Mouse (Mus musculus) B cell, adult 2 months (primary cell): ENCODE measurements around the gene Prkn.

Experiments used
- DNase-seq, 2 experiments: peaks; one replicate each; pipeline ENCODE4 v3.0.0; 2022

Prkn gene

GRCm38 (mm10) chr17:11664610-11665345 lies 824.6 kb downstream of the Prkn start:
- no peak for DNase-seq

DNA sequence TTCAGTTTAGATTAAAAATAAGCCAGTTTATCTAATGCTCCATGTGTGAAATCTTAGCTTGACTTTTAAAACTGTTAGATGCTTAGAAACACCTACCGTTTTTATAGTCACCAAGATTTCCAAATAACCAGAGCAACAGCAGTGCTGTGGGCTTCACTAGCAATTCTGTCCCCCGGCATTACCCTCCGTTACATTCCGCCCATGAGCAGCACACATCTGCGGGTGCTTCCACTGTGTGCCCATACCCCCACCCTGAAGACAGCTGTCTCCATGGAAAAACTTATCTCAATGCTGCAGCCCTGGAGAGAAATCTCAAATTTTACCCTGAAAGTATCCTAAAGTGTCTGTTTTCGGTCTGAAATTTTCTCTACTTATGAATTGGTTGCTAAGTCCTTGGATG lies 839.5 kb downstream of the Prkn start:
- no peak for DNase-seq

- DNase-seq = no peak
Observed at GRCm38 (mm10) chr17:11680456-11680855, 840.3 kb downstream of the Prkn start.

GRCm38 (mm10) chr17:11681825-11682372 lies 841.7 kb downstream of the Prkn start:
- DNase-seq = no peak

DNA sequence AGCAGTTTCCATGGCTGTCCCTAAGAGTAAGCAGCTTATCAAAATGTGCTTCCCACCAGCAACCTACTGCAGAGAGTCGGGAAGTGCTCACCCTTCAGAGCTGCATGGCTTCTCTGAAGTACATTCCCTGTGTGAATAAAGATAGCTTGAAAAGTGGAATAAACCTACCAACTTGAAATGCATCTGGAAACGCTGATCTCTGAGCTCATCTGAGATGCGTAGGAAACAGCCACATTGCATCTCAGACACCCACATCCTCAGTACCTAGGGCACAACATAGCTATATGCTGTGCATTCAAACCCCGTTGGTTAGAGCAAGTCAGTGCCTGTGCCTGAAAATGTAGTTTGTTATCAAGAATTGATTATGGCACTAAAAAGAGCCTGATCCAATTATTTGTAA lies 864.8 kb downstream of the Prkn start:
- no peak for DNase-seq

DNA sequence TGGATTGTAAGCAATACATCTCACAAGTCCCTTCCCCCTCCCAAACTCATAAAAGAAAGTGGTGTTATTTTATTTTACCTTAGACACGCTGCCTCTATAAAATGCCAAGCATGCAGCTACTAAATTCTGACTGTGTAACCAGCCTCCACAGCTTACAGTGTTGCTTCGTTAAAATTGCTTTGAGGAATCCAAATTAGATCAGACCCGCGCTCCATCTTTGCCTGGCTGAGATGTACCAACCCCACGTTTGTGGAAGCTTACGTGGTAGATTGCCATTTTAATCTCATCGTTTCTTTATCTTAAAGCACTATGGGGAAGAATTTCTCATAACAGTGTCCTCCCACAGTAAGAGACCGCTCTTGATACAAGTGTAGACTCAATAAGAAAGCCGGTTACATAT lies 865.6 kb downstream of the Prkn start:
- no peak for DNase-seq

DNA sequence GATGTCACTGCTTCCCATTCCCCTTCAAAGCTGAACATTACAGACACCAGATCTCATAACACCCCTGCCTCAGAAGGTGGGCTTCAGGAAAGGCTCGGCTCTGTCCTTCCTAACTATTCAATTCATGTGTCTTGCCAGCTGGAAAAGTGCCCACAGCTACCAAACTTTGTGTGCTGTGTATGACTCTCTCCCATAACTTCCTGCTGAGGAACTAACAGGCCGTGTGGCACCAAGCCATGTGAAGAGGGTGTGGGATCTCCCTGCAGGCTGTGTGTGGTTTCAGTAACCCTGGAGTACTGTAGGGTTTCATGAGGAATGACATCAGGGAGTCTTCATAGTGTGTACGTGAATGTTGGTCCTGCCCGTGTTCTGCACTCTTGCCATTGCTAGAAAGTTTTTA lies 871.9 kb downstream of the Prkn start:
- DNase-seq = no peak

DNA sequence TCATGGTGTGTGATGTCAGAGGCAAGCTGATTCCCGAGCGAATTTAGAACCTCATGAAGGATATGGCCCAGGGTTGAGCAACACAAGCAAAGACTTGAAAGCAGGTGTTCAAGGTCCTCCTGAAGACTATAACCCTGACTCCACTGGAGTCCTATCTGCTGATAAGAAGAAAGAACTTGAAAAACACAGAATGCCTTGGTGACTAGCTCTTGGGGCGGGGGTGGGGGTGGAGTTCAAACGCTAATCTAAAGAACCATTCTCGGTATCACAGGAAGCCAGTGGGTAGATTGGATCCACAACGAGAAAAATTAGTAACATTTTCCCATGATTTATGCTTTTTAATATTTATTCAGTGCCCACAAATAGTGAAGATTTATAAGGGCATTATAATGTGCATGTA lies 879.6 kb downstream of the Prkn start:
- no peak for DNase-seq

- DNase-seq = no peak
Observed at GRCm38 (mm10) chr17:11721906-11722305, 881.7 kb downstream of the Prkn start.

GRCm38 (mm10) chr17:11722478-11722877 lies 882.3 kb downstream of the Prkn start:
- DNase-seq = no peak

DNA sequence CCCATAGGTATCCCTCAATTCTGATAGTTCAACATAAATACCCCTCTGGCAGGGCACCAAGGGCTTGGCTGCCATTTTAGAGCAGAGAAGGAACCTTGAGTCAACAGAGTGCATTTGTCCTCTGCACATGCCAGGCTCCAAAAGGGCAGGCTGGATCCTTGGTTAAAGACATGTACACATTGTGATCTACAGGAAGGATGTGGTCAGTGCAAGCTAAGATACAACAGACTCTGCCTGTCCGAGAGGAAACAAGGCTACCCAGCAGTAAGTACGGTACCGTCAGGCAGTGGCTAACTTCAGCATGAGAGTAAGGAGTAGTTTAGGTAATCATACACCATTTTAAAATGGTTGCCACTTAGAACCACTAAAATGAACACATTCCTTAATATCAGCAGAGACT lies 884.0 kb downstream of the Prkn start:
- no peak for DNase-seq

DNA sequence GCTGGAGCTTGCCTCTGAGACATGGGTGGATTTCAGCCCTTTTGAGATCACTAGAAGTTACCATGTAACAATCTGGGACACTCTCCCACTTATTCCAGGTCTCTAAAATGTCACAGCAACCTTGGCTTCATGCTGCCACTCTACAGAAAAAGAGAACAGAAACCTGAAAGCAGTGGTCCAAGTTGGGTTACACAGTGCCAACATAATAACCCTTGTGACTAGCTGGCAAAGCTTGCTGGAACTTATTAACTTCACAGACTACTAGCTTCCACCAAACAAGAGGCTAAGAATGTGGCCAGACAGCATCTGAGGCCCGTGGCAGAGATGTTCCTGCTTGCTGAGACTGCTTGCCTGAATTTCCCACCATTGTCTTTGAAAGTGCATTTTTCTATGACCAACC lies 886.9 kb downstream of the Prkn start:
- no peak for DNase-seq

GRCm38 (mm10) chr17:11728294-11728693 lies 888.1 kb downstream of the Prkn start:
- DNase-seq = no peak

DNA sequence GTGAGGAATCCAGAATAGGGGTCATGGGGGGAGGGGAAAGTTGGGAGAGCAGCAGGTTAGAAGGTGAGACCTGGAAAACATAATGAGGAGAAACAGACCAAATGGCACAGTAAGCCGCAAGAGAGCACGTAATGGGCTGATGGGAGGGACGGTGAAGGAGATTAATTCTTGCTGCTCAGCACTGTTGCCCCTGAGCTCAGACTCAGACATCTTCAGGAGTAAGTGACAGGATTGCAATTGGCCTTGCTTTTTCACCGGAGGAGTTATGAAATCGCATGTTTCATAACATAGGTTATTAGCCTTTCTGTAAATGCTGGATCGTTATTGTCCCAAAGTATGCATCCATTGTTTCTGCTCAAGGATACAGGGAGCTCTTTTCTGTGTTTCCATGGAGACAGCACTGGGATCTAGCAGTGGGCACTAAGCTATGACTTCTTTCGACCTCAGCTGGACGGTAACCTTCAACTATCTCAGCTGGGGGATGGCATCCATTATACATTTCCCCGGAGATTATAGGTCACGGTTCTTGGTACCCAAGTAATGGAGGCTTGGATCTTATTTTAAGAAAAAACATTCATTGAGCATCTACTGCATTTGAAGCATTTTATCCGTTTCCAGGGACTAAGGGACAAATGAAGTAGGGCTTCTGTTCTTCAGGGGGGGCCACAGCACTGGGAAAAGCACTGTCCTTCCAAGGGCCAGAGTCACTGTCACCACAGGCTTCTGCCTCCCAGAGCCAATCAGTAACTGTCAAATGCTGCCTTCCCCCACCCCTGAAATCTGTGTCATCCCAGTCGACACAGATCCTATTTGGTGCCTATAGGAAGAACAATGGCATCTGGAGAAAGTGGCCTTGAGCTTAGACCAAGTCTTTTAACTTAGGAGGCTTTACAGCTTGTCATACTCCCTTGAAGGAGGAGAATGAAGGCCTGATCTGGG lies 890.7 kb downstream of the Prkn start:
- no peak for DNase-seq

- DNase-seq = no peak
Observed at GRCm38 (mm10) chr17:11735158-11735877, 895.1 kb downstream of the Prkn start.

- DNase-seq = no peak
Observed at GRCm38 (mm10) chr17:11736531-11736930, 896.3 kb downstream of the Prkn start.

GRCm38 (mm10) chr17:11737905-11738304 lies 897.7 kb downstream of the Prkn start:
- no peak for DNase-seq

DNA sequence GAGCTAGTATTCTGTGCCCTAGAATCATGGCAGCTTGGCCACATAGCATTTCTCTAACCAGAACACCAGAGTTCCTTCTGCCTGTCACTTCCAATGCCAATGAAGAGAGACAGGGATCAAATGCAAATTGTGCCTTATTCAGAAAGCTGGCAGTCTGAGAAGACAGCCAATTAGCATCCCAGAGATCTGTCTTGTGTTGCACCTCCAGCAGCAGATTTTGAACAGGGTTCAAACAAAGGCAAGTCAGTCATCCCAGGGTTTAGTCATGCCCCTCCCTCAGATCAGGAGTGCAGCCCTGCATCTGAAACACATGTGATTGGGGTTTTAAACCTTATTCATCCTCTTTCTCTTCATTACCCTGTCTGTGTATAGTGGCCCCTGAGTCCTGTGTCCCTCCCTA lies 900.5 kb downstream of the Prkn start:
- no peak for DNase-seq

GRCm38 (mm10) chr17:11741161-11741560 lies 901.0 kb downstream of the Prkn start:
- no peak for DNase-seq

GRCm38 (mm10) chr17:11751251-11751650 lies 911.1 kb downstream of the Prkn start:
- DNase-seq = no peak

DNA sequence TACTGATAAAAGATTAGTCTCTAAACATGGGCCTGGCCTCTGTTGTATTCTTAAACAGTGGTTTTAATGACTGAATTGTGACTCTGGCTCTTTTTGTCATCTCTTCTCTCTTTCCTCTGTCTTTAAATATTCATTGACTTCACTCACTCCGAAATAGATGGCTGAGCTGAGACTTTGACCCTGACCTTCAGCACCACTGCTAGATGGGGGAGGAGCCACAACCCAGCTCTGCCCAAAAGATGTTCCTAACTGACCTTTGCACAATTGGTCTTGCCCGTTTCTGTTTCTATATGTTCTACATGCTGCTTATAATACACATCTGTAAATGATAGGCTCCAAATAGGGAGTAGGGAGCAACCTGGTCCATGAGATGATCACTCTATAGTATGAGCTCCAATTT lies 912.5 kb downstream of the Prkn start:
- DNase-seq = no peak

GRCm38 (mm10) chr17:11765117-11765516 lies 924.9 kb downstream of the Prkn start:
- DNase-seq = no peak

DNA sequence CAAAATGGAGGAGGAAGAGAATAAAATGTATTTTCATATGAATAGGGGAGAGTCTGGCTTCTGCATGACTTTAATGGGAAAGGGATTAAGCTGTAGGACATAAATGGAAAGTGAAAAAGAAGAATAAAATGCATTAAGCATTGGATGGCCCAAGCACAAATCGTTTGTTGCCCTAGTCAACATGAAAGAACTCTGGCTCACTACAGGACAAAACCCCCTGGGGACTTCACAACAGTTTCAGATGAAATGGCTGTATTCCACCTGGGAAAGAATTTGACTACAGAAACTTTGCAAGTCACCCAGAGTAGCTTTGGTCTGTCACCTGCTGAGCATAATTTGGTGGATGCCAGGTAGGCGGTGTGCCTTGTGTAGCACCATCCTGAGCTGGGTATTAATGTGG lies 925.4 kb downstream of the Prkn start:
- no peak for DNase-seq
